Mouse (Mus musculus) kidney, adult 2 months (tissue): ENCODE results near the gene Lrmda.

Experiments
- CTCF ChIP-seq: fragments of 200-500 bp; conservative IDR thresholded peaks from 2 replicates; pipeline ENCODE4 v1.5.1; 2011; ENCODE audit warnings: low read depth, mild to moderate bottlenecking, control low read depth, low read length, moderate library complexity, mixed read lengths; ENCODE audit not compliant: insufficient read depth, insufficient read length
- POLR2A ChIP-seq: fragments of 200-500 bp; IDR thresholded peaks from one replicate; pipeline ENCODE4 v1.6.1; 2011; ENCODE audit warnings: low read depth, low read length, control low read depth

- TF ChIP-seq POLR2A (no peak), CTCF (no peak)
Observed at GRCm38 (mm10) chr14:22345248-22345647, 325.7 kb downstream of the Lrmda start.
